Mouse (Mus musculus) heart, adult 2 months (tissue): Measurements from ENCODE around the gene Tmem80. TPM values are rescaled to one million over a fixed set of nuclear protein-coding genes. Genes with fewer than 3 reads are reported as not detected.

ENCODE experiments used
- DNase-seq, 2 experiments: peaks; one replicate each; pipeline ENCODE4 v3.0.0; 2021
- H3K27ac ChIP-seq: fragments of 200-600 bp; 2 replicates; pipeline ENCODE4 v1.8.1; 2022
- H3K27me3 ChIP-seq: fragments of 200-500 bp; 2 replicates; pipeline ENCODE4 v1.6.1; 2012; ENCODE audit warnings: mild to moderate bottlenecking, low read length, inconsistent platforms, mixed read lengths; ENCODE audit not compliant: control insufficient read depth, insufficient read depth
- H3K36me3 ChIP-seq: fragments of 200-500 bp; 2 replicates; pipeline ENCODE4 v1.6.1; 2012; ENCODE audit warnings: low read length, inconsistent platforms; ENCODE audit not compliant: control insufficient read depth, insufficient read depth
- H3K4me1 ChIP-seq: fragments of 200-500 bp; 2 replicates; pipeline ENCODE4 v1.6.1; 2011; ENCODE audit warnings: low read length; ENCODE audit not compliant: control insufficient read depth, insufficient read depth
- H3K4me3 ChIP-seq: fragments of 200-600 bp; 2 replicates; pipeline ENCODE4 v1.8.1; 2022
- H3K79me2 ChIP-seq: fragments of 200-500 bp; replicated peaks from 2 replicates; pipeline ENCODE4 v1.6.1; 2012; ENCODE audit warnings: mild to moderate bottlenecking, inconsistent platforms, low read length, moderate library complexity, mixed read lengths; ENCODE audit not compliant: control insufficient read depth, insufficient read depth
- H3K9ac ChIP-seq: fragments of 200-500 bp; 2 replicates; pipeline ENCODE4 v1.6.1; 2012; ENCODE audit warnings: low read depth, mild to moderate bottlenecking, control low read depth, inconsistent platforms, low read length, mixed read lengths
- CTCF ChIP-seq: fragments of 200-600 bp; IDR thresholded peaks from 2 replicates; pipeline ENCODE4 v1.8.1; 2022; ENCODE audit warnings: antibody characterized with exemption, mild to moderate bottlenecking, moderate library complexity
- EP300 ChIP-seq: fragments of 200-500 bp; IDR thresholded peaks from 2 replicates; pipeline ENCODE4 v1.6.1; 2011; ENCODE audit warnings: low read depth, low read length, control low read depth; ENCODE audit not compliant: insufficient read depth
- POLR2A ChIP-seq: fragments of 200-500 bp; IDR thresholded peaks from 2 replicates; pipeline ENCODE4 v1.6.1; 2011; ENCODE audit warnings: mild to moderate bottlenecking, low read depth, low read length, control low read depth; ENCODE audit not compliant: insufficient read depth
- WGBS: fragments of 180-500 bp; shearing (Covaris S2); methylation state at CpG from one replicate; pipeline ENCODE4 v1.1.7; 2018; 5-methylcytosine and 5-hydroxymethylcytosine counted together
- intact Hi-C: fragments of 180-260 bp; cut with DNase I; formaldehyde crosslinking; loops from one replicate; pipeline ENCODE4 v1.15.1; 2025
- polyA plus RNA-seq: library from polyadenylated mRNA; depleted of rRNA; stranded (reverse); fragments of >200 nt; gene quantifications from 2 replicates; pipeline ENCODE4 v1.2.3, GENCODE M21; 2012
- total RNA-seq, 2 experiments: library from RNA; stranded (reverse); gene quantifications; 2 replicates each; pipeline ENCODE4 v1.2.3; 2021

The Tmem80 gene
- total and polyA plus RNA-seq, 3 experiments = 13.5 to 28.9 (median 14.9) TPM

DNA sequence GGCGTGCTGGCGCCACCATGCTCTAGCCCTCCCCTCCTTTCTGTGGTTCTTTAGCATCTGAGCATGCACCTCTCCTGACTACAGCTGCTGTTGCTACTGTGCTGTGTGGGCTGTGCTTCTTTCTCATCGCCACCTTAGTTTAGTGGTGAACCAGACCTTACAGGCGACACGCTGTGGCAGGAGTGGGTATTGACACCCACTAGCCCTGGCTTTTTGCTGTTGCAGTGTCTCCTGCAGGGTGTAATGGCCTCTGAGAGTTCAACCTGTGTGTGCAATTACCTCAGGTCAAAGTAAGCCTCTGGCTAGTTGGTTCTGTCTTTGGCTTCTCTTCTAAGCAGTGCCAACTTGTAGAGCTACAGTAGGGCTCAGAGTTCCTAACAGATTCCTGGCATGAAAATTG, 11.6 kb upstream of the Tmem80 start:
- peak in 1 of 2 experiments; percentile 27 for DNase-seq

DNA sequence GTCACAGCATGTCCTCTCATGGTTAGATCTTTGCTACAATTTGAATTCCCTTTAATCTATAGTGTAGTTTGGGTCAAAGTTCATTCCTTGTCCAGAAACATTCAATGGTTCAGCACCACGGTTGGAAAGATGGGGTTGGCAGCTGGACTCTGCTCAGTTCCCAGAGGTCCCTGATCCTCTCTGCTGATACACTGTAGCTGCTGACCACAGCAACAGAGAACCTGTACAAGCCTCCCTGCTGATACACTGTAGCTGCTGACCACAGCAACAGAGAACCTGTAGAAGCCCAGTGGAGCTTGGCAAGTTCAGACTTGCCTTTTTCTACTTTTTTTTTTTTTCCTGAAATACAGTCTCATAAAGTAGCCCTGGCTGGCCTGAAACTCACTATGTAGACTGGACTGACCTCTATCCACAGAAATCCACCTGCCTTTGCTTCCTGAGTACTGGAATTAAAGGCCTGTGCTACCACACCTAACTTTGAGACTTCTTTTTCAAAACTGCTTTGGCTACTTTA, 9.9 kb upstream of the Tmem80 start:
- DNase-seq = no peak
- H3K27me3 ChIP-seq = no peaks in the 10 kb centered on the region
- no peak overlapping the region for H3K4me3 ChIP-seq
- no peaks in the 10 kb centered on the region; the same call in 1 of the 2 replicates for H3K36me3 ChIP-seq
- H3K9ac ChIP-seq = no peak overlapping the region
- intact Hi-C loops = no loop called here
- H3K79me2 ChIP-seq = no peaks in the 10 kb centered on the region
- TF ChIP-seq POLR2A (no peak), CTCF (no peak), EP300 (no peak)
- WGBS = 62% methylated on average over 1 of the region's 1 CpGs
- no peak overlapping the region for H3K27ac ChIP-seq
- H3K4me1 ChIP-seq = no peaks in the 10 kb centered on the region

More for the DNA sequence above, 11.6 kb upstream of the Tmem80 start:
- Histone ChIP-seq H3K4me3 (no peak overlapping the region), H3K9ac (no peak overlapping the region), H3K4me1 (no peaks in the 10 kb centered on the region), H3K36me3 (no peaks in the 10 kb centered on the region; the same call in 1 of the 2 replicates), H3K79me2 (no peaks in the 10 kb centered on the region), H3K27me3 (no peaks in the 10 kb centered on the region), H3K27ac (no peak overlapping the region)
- WGBS = 79% methylated on average over 5 of the region's 5 CpGs
- TF ChIP-seq POLR2A (no peak), CTCF (peak; percentile 56), EP300 (no peak)
- intact Hi-C loops = no loop called here

DNA sequence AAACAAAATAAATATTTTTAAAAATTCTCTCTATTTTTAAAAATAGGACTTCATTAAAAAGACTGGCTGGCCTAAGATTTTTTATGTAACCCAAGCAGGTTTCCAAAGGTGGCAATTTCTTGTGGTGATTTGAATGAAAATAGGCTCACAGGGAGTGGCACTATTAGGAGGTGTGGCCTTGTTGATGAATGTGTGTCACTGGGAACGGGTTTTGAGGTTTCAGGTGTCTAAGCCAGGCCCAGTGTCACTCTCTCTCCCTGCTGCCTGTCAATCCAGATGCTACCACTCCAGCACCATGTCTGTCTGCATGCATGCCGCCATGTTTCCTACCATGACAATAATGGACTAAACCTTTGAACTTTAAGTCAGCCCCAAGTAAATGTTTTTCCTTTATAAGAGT, 8.1 kb upstream of the Tmem80 start:
- TF ChIP-seq POLR2A (no peak), CTCF (no peak), EP300 (no peak)
- intact Hi-C loops = no loop called here
- no peak overlapping the region for H3K4me3 ChIP-seq
- no peaks in the 10 kb centered on the region for H3K79me2 ChIP-seq
- H3K27me3 ChIP-seq = no peaks in the 10 kb centered on the region
- WGBS = 81% methylated on average over 2 of the region's 2 CpGs
- H3K9ac ChIP-seq = no peak overlapping the region
- DNase-seq = no peak
- no peak overlapping the region for H3K27ac ChIP-seq
- no peaks in the 10 kb centered on the region; the same call in 1 of the 2 replicates for H3K36me3 ChIP-seq
- no peaks in the 10 kb centered on the region for H3K4me1 ChIP-seq

DNA sequence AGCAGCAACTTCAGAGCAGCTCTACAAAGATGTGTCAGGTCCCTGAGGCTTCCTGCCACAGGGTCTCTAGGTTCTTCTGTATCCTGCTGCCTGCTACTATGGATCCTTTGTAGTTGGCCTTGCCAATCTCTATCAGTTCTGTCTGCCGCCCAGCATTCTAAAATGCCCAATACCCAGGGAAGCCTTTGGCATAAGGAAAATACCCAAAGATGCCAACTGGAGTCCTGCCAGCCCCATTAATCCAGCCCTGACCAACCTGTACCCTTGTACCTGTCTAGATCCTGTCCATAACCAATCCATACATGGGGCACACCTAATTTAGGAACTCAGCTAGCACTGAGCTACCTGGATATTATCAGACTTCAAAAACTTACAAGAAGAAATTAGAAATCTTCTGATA, 2.9 kb upstream of the Tmem80 start:
- H3K79me2 ChIP-seq = peaks cover 3% of the 10 kb centered on the region
- DNase-seq = no peak
- H3K4me3 ChIP-seq = no peak overlapping the region
- H3K9ac ChIP-seq = no peak overlapping the region
- H3K27ac ChIP-seq = no peak overlapping the region
- no peaks in the 10 kb centered on the region for H3K36me3 ChIP-seq
- TF ChIP-seq CTCF (no peak), POLR2A (no peak), EP300 (no peak)
- H3K4me1 ChIP-seq = peaks cover 11% of the 10 kb centered on the region
- no peaks in the 10 kb centered on the region for H3K27me3 ChIP-seq
- intact Hi-C loops = loop anchor here (5.0 kb wide), 1 partner anchor 57 kb away; the partner anchor contains the start of gene Irf7
- WGBS = 70% methylated on average over 1 of the region's 1 CpGs

DNA sequence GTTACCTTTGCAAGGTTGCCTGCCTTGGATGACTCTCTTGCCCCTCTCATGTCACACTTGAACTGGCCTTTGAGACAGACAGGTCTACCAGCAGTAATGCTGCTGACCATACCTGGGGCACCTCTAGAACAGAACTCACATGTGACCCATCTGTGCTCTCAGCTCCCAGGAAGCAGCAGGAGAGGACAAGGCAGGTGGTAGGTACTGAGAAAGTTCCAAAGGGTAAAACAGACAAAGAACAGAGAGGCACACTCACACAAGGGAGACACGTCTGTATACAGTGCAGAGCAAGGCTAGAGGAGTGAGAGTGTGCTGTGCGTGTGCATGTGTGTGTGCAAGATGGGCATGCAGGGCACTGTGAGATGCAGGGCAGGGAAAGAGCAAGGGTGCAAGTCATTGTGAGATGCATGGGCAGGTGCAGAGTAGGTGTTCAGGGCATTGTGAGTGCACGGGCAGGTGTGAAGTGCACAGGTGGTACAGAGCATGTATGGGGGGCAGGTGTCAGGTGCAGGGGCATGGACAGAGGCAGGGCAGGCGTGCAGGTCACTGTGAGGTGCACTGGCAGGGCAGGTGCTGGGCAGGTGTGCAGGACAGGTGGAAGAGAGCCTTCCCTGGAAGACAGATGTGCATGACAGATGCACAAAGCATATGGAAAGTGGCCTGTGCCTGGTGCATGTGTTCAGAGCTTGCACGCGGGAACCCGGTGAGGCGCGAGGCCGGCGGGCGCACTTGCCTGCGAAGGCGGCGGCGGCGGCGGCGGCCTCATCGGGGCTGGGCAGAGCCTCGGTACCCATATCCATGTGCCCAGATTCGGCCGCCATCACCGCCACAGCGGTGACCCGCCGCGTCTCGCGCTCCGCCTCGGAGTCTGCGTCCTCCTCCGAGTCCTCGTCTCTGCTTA, 743 bp upstream of the Tmem80 start:
- intact Hi-C loops = loop anchor here (5.0 kb wide), 1 partner anchor 59 kb away; the partner anchor contains the start of gene Irf7
- Histone ChIP-seq H3K79me2 (peaks cover 3% of the 10 kb centered on the region), H3K27ac (peak overlapping the region; percentile 99), H3K27me3 (no peaks in the 10 kb centered on the region), H3K9ac (peak overlapping the region; percentile 86), H3K4me1 (peaks cover 11% of the 10 kb centered on the region), H3K36me3 (no peaks in the 10 kb centered on the region), H3K4me3 (peak overlapping the region; percentile 71)
- 7% methylated on average over 35 of the region's 35 CpGs for WGBS
- TF ChIP-seq EP300 = no peak
- TF ChIP-seq POLR2A = no peak
- no peak for TF ChIP-seq CTCF
- DNase-seq = no peak

DNA sequence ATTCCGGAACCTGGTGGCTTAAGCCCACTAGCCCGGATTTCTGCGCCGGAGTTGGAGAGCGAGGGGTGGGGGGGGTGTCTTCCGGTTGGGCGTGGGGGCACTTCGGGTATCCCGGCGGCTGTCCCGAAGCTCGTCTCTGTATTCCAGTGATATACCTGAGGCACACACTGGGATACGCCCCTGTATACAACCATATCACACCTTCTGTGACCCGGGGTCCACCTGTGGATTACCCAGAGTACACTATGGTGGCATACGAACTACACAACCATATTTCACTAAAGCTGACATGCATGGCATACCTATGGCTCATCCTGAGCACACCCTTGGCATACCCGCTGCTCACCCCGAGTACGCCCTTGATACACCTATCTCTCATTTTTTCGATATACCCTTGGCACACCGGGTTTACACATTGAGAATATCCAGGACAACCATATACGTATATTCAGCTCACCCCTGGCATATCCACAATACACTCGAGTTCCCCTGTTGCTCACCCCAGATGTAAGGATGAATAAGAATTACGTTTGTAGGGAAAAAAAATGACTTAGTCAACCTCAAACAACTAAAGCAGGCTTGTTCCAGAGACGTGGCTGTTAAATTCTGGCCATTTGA, 943 bp downstream of the Tmem80 start:
- intact Hi-C loops = loop anchor here (2.0 to 5.0 kb wide), 2 partner anchors 61 to 62 kb away; partner anchors contain the start of gene Irf7
- peaks cover 11% of the 10 kb centered on the region for H3K4me1 ChIP-seq
- TF ChIP-seq POLR2A = no peak
- no peak for TF ChIP-seq EP300
- TF ChIP-seq CTCF = no peak
- DNase-seq = no peak
- 18% methylated on average over 24 of the region's 24 CpGs for WGBS
- peak overlapping the region; percentile 71 for H3K4me3 ChIP-seq
- H3K27me3 ChIP-seq = no peaks in the 10 kb centered on the region
- H3K27ac ChIP-seq = peak overlapping the region; percentile 99
- peak overlapping the region; percentile 84 for H3K9ac ChIP-seq
- H3K79me2 ChIP-seq = peaks cover 3% of the 10 kb centered on the region
- H3K36me3 ChIP-seq = no peaks in the 10 kb centered on the region
